Mouse (Mus musculus) WW6 (cell line): ENCODE results near the gene Ring1.
"Not testable (repeated sequence)": the region's sequence is repeated elsewhere in the genome, so short reads cannot be mapped to it uniquely, and the experiment has no call there.

Experiments used
- DNase-seq: peaks from one replicate; pipeline ENCODE4 v3.0.0-alpha.2; 2013; ENCODE audit warnings: low read depth, low spot score

Gene Ring1

DNA sequence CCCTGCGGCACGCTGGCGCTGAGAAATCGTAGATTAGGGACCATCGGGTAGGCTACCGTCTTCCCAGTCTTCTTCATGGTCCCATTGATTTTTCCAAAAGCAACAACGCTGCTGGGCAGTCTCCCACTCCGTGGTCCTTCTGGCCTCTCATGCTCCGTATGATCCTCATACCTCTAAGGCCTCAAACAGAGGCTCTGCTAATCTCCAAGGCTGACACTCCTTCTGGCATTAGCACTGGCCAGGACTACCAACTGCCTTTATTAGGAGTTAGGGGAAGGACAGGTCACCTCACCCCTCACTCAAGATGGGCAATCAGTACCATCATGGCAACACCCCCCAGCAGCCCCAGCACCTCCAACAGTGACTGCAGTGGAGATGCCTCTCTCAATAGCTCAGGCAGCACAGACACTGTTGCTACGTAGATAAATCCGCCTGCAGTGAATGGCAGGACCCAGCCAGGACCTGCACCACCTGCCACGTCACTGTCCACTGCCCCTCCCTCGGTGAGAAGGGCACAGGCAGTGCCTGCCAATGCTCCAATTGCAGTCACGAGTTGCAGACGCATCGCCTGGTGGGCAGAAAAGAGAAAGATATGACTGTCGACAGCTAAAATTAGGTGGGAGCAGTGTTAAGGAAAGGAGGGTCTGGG, 4.1 kb upstream of the Ring1 start:
- no peak for DNase-seq

DNA sequence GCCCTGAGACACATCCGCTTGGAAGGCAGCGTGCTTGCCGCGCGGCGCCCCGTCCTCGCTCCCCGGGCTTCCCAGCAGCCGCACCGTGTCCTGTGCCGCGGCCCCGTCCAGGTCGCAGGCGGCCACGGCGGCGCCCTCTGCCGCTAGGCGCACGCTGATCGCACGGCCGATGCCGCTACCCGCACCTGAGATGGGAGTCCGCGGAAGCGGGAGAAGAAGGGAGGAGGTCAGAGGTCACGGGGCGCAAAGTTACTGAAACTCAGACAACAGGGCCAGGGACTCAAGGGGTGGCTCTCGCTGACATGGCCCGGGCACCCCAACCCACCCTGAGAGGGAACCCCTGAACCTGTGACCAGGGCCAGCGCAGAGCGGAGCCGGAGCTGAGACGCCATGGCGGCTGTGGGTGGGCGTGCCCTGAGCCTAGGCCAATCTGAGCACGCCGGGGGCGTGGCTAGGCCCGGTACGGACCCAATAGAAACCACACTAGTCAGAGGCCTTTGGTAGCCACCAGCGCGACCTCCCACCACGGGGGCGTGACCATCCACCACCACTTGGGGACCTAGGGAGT, 3.3 kb upstream of the Ring1 start, which contains the start of gene H2-Ke6:
H2-Ke6 (minus strand) TSS at position 405 of the 568 bp plus-strand sequence.
- DNase-seq, result peak; percentile 89

DNA sequence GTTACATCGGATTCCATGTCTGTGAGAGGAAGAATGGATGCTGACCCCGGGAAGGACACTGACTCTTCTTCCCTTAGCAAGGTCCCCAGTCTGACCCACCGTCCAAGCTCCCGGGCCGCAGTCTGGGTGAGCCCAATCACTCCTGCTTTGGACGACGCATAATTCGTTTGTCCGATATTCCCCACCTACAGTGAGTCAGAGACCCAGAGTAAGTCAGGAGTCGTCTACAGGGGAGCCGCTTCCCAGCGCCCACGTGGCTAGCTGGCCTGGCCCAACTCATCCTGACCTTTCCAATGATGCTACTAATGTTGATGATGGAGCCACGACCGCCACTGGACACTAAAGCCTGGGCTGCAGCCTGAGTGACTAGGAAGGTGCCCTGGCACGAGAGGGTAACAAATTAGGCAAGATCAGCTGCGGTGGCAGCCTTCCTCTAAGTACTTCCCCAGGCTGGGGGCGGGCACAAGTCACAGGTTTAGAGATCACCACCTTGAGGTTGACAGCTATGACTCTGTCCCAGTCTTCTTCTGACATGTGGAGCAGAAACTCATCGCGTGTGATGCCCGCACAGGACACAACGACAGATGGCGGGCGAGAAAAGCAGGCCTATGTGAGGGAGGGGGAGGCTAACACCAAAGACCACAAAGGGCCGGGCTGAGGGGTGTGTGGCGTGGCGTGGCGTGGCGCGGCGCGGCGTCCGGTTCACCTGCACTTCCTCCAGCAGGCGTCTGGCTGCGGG, 2.6 kb upstream of the Ring1 start:
- DNase-seq, result no peak

DNA sequence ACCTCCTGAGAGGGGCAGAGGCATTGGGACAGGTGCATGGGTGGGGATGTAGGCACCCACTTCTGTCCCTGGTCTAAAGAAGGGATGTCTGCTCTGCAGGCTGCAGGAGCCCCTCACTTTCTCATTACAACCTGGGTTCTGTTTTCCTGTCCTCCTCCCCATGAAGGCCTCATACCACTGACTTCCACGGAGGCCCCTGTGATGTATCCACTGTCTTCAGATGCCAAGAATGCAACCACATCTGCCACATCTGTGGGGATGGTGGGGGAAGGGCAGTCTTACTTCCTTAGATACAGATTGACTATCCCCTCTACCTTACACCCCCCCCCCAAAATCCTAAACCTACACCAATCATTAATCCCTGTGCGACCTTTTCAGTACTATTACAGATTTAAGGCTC, 1.7 kb upstream of the Ring1 start:
- DNase-seq, result no peak

DNA sequence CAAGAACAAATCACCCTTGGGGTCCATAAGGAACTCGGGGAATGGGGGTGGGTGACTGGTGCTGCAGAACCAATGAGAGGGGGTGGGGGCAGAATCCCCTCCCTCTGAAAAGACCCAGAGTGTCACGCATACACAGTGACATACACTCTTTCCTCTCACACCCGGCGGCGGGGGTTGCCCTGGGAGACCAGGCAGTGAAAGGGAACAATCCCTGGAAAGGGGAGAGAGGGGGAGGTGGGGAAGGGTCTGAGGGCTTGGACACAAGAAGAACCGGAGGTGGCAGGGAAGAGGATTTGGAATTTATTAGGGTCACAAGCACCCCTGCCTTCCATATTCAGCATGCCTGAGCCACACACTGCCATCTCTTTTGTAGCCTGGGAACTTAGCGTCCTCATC, 1.3 kb upstream of the Ring1 start:
- no peak for DNase-seq

DNA sequence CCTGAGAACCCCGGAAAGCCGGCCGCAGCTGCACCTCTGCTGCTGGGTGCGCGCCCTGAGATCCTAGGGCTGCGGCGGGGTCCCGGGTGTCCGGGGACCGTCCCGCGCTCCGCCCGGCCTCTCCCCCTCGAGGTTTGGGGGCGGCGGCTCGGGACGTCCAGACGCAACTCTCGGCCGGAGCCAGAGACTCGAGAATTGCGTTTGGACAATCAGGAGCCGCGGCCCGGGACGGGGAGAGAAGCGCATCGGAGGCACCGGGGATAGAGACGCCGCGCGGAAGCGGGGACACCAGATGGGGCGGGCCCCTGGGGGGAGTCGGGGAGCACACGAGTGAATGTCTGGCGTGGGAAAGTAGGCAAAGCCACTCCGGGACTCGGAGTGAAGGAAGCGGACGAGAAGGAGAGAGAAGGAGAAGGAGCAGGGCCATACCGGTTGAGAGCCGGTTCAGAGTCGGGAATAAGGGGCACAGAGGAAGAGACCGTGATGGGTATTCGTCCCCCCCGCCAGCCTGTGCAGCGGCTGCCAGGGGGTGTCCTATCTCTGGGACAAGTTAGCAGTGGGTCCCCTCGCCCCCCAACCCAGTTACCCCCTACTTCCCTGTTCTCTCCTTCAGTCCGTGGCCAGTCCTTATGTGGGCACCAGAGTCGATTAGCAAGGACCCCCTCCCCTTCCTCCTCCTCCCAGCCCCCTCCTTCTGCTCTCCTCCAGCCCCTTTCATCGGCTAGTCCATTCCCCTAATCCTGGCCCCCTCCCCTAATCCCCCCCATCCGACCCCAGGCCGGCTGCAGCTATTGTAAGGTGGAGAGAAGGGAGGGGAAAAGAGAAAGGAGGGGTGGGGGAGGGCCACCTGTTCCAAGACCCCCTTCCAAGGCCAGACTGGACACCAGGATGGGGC, 628 bp upstream of the Ring1 start:
- DNase-seq, result no peak

DNA sequence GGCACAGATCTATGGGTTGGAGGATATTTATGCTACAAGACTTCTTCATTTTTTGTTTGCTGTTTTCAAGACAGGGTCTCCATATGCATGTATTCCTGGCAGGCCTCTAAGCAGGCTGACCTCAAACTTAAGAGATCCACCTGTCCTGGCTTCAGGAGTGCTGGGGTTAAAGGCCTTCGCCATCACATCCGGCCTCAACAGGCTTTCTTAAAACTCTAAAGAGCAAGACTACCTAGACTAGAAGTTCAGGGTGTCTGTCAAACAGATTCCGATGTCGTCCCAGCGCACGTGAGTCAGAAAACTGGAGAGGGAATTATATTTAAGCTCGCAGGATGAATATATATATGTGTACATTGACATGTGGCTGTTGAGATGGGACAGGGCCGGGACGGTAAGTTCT, 802 bp downstream of the Ring1 start:
- DNase-seq, result no peak

DNA sequence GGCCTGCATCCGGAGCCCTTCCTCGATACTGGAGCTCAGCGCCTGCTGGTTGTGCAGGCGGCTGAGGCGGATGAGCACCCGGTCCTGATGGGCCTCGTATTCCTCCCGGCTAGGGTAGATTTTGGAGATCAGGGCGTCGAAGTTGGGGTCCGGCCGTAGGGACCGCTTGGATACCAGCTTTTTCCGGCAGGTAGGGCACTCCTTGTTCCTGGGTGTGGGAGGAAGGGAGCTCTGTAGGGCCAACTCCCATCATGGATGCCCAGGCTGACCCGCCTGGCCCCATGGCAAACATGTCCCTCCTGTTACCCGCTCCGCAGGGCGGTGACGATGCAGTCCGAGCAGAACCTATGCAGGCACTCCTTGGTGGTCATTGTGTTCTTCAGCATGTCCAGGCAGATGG, 1.5 kb downstream of the Ring1 start:
- no peak for DNase-seq

DNA sequence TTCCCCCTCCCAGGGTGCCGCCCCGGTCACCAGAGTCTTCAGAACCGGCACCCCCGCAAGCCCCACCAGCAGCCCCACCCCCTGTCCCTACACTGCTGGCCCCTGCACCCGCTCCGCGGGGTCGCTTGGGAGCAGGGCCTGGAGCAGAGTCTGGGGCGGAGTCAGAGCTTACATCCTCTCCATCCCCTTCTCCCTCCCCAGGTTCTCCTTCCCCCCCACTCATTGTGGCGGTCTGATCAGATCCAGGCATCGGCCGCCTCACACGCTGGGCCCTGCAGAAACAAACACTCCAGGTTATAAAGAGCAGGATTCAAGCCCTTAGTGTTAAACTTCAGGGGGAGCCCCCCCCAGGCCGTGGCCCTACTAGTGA, 2.1 kb downstream of the Ring1 start:
- no peak for DNase-seq

DNA sequence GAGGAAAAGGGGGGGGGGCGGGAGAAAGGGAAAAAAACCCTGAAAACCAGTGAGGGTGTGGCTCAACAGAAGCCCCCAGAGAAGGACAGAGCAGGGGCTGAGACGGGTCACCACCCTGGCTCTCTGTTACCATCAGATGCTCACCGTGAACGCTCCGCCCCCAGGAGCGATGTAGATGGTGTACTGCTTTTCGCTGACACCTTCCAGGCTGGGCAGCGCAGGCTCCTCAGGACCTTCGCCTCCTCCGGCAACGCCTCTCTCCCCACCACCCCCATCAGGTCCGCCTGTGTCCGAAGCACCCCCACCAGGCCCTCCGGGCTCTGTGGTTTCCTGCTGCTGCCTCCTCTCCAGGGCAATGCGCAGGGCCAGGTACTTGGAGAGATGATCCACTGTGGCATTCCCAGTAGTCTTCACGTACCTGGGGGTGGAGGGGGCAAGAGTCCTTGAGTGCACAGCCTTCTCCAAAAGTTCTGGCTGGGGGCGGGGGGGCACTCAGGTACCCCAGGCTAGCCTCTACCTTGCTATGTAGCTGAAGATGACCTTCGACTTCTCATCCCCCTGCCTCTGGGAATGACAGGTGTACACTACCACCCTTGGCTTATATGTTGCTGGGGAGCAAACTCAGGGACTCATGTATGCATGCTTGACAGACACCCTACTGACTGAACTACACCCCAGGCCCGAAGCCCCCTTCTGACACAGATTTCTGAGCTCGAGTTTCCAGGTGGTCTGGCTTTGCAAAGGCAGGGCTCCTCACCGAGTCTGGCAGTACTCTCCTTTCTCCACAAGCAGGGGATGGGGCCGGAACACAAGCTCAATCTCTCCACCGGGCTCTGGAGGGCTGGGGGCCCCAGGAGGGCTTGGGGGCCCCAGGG, 2.7 kb downstream of the Ring1 start:
- no peak for DNase-seq

DNA sequence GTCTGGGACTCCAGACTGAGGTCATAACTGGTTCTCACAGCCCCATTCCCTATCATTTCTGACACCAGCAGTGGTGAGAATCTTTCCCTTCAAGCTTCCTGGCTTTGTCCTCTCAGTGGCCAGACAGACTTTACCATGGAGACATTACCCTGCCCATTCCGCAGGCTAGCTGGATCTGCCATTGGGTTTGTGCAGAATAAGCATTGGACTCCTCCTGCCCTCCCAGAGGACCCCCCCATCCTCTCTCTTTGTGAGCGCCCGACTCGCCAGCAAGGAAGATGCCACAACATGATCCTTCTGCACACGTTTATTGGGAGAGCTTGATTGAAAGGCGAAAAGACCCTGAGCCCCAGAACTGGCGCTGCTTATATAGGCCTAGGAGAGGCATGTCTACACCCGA, 11.0 kb downstream of the Ring1 start:
- no peak for DNase-seq

DNA sequence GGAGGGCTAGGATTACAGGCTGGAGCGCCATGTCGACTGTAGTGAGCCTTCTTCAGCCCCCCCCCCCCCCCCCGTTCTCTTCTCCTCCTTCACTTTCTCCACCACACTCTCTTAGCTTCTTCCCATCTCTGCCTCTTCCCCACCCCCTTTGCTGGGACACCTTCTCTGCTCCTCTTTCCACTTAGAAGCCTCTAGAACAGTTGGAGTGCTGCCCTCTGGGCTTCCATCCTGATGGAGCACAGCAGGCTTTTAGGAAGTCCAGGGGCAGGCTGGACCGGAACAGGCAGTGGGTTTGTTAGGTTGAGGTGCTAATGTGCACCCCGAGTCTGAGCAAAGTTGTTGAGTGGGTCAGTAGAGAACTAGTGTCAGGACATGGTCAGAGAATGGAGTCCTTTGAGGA, 14.3 kb downstream of the Ring1 start:
- DNase-seq, result no peak

DNA sequence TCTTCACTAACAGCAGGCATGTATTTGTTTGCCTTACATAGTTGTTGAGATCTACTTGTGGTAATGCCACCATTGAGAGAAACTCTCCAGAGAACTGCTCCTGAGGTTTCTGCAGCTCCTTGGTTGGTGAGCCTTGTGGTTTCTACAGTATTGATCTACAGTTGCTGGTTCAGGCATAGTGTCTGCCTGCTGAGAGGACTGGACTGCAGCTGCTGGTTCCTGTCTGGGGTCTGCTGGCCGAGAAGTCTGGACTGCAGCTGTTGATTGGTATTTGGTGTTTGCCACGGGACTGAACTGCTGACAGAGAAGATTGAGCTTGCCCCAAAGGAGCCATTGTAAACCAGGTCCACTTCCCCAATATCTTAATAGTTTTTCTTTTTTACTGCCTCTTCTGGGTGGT, 17.9 kb downstream of the Ring1 start:
- no peak for DNase-seq

DNA sequence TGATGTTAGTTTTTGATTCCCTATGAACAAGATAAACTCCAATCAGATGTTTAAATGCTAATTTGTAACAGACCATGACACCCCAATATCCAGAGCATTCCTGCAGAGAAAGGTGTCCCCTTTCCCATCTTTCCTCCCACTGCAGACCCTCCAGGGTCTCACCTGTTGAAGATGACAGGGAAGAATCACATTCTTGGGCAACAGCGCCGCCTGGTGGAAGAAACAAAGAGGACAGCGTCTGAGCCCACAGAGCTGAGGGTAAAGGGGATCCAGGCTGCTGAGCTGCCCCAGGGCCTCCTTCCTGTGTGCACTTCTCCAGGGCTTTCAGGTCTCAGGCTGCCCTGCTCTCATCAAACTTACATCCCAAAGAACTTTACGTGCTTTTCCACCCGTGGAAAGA, 21.1 kb downstream of the Ring1 start:
- no peak for DNase-seq

DNA sequence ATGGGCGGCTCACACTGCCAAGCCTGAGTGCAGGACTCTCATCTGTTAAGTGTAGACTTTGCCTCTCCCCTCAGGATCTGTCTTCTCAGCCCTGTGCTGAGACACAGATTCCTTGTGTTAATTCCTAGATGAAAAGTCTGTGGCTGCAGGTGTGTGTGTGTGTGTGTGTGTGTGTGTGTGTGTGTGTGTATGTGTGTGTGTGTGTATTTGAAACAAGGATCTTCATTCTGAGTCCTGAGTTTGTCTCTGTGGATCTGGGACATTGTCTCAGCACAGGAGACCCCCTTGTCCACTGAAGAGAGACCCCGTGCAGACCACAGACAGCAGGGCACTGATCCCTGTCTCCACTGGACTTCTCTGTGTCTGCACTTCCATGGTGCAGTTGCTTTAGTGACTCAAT, 23.7 kb downstream of the Ring1 start:
- DNase-seq, result not testable (repeated sequence)

DNA sequence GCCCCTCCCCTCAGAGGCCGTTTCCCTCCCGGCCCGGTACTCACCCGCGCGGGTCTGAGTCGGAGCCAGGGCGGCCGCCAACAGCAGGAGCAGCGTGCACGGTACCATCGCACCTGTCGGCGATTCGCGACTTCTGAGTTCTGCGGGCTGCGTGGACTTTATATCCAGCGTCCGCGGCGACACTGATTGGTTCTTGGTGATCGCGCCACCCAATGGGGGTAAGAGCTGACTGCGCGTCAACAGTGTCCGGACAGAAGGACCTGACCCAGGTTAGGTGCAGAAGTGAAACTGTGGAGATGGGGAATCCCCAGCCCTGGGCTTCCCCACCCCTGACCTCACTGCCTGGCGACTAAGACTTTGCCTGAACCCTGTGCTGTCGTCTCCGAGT, 24.3 kb downstream of the Ring1 start, which contains the start of gene H2-K1:
H2-K1 (minus strand) TSS at position 198 of the 388 bp plus-strand sequence.
- no peak for DNase-seq

DNA sequence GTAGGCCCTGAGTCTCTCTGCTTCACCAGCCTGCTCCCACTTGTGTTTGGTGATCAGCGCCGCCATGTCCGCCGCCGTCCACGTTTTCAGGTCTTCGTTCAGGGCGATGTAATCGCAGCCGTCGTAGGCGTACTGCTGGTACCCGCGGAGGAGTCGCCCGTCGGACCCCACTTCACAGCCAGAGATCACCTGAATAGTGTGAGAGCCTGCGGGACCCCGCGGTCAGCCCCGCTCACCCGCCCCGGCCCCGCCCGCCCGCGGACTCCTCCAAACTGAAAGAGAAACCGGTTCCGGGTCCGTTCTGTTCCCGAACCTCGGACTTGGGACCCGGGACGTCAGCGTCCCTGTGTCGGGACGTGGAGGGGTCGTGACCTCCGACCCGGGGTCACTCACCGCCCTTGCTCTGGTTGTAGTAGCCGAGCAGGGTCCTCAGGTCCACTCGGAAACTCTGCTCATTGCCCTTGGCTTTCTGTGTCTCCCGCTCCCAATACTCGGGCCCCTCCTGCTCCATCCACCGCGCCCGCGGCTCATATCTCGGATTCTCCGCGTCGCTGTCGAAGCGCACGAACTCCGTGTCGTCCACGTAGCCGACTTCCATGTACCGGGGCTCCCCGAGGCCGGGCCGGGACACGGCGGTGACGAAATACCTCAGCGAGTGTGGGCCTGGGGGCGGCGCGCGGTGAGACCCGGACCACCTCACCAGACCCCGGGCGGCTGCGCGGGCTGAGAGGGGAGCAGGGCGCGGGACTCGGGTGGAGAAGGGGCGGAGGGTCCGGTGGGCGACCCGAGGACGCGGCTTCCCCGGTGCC, 24.9 kb downstream of the Ring1 start:
- no peak for DNase-seq

DNA sequence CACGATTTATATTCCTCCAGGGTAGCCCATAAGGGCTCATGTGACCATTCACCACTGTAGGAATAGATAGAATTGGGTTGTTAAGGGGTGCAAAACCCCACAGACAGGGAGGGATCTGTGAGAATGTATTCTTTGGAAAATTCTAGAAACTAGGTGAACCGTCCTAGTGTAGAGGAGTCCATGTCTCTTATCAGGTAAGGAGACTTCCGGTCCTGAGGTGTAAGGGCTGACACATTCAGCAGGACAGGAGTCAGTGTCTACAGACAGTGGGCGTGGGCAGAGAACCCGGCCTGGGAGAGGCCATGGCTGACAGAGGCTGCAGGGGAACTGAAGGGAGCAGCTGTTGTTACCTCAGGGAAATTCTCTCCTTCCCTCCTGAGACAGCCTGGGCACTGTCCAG, 25.8 kb downstream of the Ring1 start:
- not testable (repeated sequence) for DNase-seq

DNA sequence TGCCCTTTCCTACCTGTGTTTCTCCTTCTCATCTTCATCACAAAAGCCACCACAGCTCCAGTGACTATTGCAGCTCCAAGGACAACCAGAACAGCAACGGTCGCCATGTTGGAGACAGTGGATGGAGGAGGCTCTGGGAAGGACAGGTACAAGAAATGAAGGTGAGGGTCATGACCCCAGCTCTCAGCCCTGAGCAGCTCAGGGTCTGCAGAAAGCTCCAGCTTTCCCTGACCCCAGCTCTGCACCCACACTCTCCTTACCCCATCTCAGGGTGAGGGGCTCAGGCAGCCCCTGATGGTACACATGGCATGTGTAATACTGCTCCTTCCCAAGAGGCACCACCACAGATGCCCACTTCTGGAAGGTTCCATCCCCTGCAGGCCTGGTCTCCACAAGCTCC, 27.5 kb downstream of the Ring1 start:
- DNase-seq, result not testable (repeated sequence)

DNA sequence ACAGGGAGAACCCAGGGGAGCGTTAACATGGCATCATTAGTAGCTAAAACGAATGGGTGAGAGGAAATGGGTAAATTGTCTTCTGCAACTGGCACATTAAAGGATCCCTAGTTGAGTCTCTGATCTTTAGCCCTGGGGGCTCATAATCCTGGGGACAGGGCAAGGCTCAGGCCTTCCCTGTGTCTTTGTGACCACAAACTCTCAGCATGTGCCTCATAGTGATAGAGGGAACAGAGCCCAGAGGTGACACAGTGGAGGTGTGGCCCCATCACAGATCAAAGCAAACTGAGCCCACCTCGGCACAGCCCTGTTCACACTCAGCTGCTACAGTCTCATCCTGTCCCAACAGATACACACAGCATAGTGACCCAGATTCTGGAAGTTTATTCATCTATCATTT, 28.8 kb downstream of the Ring1 start:
- no peak for DNase-seq
